Mouse (Mus musculus): ENCODE results near the gene Ttc36.

The Ttc36 gene

DNA sequence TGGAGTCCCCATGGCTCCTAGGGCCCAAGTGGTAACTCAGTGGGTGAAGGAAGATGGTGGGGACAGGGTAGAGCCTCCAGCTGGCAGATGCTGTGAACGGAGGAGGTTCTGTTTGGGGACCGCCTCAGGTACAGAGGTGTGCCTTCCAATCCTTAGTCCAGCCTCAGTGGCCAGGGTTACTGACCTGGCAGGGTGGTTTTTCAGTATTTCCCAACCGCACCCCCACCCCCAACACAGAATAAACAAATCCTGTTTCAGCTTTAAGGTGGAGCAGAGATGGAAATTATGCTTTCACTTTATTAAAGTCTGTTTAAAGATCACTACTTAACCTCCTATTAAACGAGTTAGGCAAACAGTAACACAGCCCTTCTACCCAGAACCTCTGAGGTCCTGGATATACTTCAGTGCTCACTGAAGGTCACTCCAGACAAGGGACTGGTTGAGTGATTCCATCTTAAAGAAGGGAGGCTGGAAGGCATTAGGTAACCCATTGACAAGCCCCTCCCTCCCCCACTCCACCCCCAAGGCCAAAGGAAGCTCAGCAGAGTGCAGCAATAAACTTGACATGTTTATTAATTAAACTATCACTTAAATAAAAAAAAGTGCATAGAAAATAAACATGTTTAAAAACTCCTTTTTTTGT is at the start of gene Ttc36:
Gene Ttc36, minus strand, starts transcription at position 265 of the 643 bp plus-strand sequence.
- no peak for DNase-seq (ENCODE audit: low spot score)

DNA sequence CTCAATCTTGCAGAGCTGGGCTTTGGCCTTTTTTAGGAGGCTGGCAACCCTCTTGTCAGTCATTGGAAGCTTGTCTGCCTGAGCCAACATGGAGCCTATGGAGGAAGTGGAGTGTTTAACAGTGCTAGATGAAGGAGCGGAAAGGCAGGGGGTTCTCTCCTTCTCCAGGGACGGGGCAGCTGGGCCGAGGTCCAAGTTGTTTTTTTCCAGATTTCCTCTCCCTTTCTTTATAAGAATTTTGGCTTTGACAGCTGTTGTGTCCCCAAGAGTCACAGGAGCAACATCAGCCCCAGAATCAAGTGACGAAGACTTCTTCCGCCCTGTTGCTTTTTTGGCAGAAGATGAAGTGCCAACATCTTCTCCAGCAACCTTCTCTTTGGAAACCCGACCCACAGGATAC is 44.6 kb upstream of the Ttc36 start:
- DNase-seq (ENCODE audit: low spot score): no peak

DNA sequence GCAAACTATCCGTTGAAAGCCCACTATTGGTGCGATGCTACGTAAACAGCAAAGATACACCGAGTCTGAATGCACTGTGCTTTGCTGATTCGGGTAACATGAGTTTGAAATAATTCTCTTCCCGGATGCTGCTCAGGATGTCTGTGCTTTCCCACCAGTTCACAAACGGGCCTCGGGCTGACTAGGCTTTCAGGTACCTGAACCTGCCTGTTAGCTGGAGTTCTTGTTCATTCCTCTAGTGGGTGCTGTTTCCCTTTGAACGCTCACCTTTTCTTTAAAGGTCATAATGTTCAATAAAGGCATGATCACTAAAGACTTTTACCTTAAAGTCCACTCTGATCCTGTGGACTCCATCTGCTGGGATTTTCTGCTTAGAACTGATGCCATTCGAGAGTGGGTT is 38.4 kb upstream of the Ttc36 start:
- no peak for DNase-seq (ENCODE audit: low spot score)

DNA sequence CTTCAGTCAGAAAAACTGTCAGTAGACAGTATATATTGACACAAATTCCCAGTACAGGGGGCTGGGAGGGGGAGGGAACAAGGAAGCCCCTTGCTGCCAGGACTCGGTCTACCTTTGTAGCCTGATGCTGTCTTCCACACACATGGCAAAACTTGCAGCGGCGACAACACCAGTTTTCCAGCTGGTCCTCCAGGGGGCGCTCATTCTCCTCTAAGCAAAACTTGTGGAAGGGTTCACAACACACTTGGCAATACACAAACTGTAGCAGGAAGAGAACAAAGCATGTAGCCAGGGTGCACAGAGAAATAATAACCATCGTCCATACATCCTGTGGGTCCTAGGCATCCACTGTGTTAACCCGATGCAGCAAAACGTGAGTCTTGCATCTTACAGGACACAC is 33.6 kb upstream of the Ttc36 start:
- DNase-seq (ENCODE audit: low spot score): peak; percentile 75

DNA sequence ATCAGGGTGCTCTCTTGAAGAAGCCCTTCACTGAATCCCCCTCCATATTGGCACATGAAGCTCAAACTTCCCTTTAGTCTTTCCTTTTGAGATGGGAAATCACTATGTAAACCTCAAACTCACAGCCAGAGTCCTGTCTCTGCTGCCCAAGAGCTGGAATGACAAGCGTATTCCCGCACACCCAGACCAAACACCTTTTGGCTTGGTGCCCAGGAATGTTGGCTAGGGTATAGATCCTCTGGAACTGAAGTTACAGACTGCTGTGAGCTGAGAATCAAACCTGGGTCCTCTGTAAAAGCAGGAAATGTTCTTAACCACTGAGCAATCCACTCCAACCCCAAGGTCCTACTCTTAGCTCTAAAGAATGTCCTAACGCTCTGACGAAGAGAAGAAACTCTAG is 29.5 kb upstream of the Ttc36 start:
- DNase-seq (ENCODE audit: low spot score): no peak

DNA sequence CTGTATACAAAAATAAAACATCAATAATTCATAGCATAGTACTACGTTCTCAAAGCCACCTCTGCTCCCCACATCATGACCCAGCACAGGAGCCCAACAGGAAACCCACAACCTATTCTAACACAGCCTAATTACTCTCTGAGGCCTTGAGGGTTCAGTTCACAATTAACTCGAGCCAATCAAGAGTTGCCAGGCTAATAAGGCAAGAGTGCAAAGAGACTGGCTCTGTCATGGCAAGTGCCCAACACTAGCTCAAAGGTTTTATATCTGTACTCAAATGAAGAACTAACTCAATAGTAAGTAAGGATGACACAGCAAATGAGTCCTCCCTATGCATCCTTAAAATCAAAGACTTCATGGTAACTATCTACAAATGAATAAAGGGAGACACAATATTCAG is 27.6 kb upstream of the Ttc36 start:
- DNase-seq (ENCODE audit: low spot score): no peak

DNA sequence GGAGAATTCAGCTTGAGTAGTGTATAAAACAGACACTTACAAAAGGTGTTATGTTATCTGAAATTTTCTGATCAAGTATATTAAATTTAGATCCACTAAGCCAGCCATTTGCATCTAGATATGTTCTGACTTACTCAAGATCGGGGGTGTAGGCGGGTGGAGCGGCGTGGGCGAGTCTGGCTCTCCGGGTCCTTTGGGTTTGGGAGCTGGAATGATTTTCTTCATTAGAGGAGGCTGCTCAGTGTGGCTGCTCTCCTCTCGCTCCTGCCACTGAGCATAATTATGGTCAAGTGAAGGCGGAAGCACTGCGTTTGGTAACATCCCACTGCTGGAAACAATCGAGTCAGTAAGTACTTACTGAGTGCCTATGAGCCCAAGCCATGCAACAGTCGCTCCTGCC is 26.1 kb upstream of the Ttc36 start:
- DNase-seq (ENCODE audit: low spot score): no peak

DNA sequence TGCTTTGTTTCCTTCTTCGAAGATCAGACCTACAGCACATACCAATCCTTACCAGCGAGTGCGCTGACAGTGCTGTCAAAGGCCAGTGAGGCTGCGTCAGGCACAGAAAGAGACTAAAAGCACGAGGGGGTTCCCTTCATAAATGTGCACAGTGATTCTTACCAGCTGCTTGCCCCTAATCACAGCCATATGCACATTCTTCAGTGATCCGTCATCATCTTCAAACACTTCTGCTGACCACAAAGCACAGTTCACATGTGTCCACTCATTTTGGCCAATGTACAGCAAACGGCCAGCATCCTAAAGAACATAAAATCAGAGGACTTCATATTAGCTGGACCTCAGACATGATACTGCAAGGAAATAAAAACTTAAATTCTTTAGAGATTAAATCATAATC is 23.8 kb upstream of the Ttc36 start:
- DNase-seq (ENCODE audit: low spot score): no peak

DNA sequence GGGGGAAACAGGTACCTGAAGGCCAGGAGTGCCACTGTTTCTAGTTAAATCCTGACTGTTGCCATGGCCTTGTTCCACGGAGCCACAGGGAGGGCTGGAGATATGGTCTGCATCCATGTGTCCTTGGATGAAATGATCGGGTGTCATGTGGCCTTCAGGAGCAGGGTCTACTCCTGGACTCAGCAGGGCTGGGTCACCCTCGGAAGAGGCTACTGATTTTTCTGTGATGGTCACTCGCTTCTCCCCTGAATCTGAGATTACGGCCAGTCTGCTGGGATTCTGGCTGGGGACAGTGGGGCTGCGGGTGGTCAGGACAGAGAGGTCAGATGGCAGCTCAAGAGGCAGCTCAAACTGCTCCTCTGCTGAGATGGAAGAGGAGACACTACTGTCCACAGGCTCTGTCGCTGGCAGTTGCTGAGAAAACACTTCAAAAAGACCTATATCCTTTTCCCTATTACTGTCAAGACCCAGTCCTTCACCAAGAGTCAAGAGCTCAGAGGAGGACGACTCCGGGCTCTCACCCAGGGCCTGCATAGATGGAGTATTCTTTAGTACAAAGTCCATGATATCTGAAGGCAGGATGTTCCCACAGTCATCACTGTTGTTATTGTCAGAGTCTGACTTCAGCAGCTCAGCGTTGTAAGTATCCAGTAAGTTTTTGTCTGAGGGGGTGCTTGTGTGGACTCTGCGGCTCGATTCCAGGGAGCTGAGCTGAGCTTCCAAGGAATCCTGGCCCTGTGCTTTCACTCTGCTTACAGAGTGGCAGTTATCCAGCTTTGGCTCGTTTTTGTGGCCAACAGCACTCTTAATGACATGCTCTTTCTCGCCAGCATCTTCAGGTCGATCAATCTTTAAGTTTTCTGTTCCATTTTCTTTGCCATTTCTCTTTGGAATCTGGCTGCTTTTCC is 17.3 kb upstream of the Ttc36 start:
- no peak for DNase-seq (ENCODE audit: low spot score)

DNA sequence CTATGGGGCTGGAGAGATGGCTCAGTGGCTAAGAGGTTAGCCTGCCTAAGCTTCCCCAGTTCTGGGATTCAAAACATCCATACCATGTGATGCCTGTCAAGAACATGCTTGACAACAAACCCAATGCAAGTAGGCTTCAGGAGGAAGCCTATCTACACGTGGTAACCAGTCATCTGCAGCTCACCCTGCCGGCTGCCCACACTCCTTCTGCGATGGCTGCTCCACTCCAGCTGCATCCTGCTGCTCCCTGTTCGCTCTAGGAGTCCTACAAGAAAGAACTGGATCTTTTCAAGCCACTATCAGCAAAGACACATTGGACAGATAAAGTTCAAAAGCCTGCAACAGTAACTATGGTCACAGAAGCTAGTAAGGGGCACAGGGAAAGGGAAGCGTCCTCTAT is 14.7 kb upstream of the Ttc36 start:
- DNase-seq (ENCODE audit: low spot score): no peak

DNA sequence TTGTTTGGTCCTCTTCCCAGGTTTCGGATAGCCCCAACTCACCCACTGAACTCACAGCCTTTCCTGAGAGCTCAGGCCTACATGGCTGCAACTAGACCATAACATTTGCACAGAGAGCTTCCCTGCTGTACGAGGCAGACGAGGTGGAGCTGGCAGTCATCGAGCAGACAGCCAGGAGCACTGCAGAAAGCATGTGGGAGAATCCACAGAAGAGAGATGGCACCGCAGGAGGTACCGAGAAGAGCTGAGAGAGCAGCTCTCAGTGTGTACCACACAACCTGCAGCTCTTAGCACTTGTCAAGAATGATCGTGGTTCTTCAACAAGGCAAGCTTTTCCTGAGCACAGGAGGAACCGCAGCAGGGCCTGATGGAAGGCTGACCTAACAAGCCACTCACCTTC is 11.3 kb upstream of the Ttc36 start:
- no peak for DNase-seq (ENCODE audit: low spot score)

DNA sequence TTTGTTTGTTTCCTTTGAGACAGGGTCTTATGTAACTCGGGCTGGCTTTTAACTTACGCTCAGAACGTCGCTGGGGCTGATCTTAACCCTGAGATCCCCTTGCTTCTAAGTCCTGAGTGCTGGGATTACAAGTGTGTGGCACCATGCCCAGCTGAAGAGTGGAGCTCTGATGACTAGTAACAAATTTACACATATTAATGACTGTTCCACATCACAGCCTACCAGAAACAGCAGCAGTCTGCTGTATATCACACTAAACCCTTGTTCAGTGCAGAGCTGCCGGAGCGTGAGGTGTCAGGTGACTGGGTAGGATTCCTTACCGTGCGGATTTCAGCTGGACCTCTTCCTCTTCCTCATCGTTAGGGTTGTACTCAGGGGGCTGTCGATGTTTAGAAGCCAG is 7.4 kb upstream of the Ttc36 start:
- DNase-seq (ENCODE audit: low spot score): no peak

DNA sequence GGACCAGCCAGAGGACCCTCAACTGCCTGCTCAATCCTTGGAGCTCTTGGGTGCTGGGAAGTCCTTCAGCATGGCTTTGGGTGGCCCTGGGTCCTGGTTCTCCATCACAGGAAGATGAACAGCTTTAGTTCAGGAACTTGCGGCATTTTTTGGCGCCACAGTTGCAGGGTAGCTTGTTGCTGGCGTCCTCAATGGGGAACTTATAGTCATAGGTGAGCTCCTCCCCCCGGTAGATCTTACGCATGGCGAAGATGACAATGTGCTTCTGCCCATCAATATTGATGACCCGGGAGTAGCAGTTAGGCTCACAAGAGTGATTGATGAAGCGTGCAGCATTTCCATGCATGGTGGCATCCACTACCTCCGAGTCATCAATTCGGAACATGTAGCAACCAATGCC is 4.9 kb upstream of the Ttc36 start:
- DNase-seq (ENCODE audit: low spot score): no peak

DNA sequence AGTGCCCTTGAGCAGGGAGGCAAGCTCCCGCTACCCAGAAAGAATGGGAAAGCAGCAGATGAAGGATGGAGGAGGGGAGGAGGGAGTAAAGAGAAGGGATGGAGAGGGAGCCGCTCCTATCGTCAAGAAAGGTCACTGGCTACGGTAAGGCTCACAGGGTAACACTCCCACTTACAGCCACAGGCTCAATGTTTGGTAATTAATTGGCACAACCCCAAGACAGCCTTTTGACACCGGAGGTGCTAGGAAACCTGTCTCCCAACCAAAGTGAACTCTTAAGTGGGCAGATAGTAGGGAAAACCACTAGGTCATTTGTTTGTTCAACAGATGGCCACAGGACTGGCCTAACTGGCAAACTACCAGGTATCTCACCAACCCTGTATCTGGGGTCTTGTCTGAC is 4.3 kb upstream of the Ttc36 start:
- DNase-seq (ENCODE audit: low spot score): no peak

DNA sequence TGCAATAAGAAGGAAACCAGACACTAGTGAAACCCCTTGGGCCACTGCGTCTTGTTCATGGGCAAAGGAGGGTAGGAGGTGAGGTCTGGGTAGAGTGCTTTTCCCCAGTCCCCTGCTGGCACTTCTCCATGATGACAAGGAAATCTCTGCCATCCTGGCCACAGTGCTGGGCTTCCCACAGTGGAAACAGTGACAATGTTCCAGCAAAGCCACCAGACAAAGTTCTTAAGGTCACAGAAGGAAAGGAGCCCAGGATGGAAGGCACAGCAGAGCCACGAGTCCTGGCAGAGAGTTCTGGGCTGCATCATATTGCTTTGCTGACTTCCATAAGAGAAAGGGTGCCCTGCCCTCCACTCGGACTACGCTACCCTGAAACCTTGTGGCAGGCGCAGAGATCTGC is 2.7 kb upstream of the Ttc36 start:
- DNase-seq (ENCODE audit: low spot score): no peak

DNA sequence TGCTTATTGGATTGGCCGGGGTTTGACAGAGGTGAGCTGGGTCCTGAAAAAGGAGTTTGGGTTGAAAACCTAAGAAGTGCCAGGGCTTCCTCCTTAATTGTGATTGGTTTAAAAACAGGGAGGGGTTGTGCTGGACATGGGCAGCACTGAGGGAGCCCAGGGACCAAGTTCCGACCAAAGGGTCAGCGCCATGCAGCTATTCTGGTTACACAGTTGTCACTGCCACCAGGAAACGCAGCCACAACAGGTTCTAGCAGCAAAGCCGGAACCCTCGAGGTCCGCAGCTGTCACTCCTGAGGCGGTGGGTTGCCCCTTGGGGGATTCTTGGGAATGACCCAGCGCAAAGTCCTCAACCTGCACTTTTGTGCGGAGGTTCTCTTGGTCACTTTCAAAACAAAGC is 1.8 kb upstream of the Ttc36 start:
- no peak for DNase-seq (ENCODE audit: low spot score)

DNA sequence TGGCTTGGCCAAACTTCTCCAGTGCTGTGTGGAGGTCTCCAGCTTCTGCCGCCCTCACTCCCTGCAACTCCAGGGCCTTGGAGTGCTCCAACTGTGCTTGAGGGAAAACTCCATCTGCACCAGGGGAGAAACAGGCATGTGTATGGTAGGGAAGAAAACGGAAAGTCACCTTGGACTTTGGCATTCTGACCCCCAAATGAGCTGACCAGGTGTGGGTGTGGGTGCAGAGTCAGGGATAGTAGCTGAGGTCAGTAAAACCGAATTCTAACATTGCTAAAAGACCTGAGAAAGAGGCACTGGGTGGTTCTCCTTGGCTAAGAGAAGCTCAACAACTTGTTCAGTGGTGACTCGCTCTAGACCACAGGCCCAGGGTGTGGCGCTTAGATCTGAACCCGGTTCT is 1.2 kb downstream of the Ttc36 start:
- DNase-seq (ENCODE audit: low spot score): no peak

DNA sequence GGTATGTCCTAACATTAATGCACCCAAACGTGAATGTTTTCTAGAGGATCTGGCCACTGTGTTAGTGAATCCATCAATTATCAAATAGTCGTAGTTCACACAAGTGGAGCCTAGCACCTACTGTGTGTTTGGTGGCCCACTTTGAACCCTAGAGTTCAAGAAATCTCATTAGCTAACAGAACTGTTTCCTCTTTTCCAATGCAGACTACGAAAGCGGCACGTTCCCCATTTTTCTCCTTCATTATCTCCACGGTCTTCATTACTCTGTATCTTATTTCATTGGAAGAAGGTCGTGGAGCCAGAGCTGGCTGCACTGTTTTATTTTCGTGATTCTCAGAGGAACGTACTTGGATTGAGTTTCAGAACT is 2.9 kb downstream of the Ttc36 start:
- no peak for DNase-seq (ENCODE audit: low spot score)

DNA sequence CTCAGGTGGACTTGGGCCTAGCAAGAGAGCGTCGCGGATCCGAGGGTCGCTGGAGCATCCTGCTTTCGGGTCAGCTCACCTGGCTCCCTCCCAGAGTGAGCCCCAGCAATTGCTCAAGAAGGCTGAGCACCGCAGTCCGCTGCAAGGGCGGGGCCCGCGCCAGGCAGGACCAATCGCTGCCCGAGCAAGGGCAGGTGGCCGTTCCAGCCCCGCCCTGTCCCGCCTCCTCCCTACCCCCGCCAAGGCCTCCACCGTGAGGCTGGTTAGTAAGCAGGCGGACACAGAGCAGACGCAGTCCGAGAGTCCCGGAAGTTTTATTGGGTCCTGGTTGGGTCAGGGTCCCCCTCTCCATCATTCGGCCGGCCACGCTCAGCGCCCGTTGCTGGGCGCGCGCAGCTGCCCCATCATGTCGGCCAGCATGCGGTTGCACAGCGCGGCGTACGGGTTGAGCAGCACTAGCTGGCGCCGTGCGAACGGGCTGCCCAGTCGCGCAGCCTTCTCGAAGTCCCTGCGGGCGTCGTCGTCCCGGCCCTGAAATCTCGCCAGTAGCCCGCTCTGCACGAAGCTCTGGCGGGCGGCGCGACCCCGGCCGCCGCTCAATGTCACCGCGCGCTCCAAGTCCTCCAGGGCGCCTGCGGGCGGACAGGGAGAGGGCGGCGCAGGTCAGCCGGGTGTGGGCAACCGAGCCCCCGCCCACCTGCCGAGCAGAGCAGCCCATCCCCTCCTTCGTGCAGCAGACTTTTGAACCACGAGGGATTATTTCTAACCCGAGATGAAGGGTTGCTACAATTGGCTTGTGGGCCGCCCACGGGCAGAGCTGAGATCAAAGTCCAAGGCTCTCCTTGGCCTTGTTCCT is 3.5 kb downstream of the Ttc36 start, which contains the start of gene Tmem25:
Gene Tmem25, minus strand, starts transcription at position 206 of the 856 bp plus-strand sequence.
- DNase-seq (ENCODE audit: low spot score): peak; percentile 76

DNA sequence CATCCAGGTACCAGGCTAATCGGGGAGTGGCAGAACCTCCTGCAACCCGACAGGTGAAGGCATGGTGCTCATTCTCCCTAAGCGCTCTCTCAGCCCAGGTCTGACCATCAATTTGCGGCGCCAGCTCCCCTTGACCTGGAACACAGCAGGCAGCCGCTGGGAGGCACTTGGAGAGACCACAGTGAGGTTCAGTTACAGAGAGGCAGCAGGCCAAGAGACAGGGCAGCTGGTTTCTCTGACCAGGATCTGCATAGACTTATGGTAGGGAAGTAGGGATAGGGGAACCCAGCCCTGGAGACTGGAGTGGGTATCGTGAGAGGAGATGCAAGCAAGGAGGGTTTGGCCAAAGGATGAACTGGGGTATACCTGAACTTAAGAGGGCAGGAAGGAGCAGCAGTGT is 4.6 kb downstream of the Ttc36 start:
- no peak for DNase-seq (ENCODE audit: low spot score)

DNA sequence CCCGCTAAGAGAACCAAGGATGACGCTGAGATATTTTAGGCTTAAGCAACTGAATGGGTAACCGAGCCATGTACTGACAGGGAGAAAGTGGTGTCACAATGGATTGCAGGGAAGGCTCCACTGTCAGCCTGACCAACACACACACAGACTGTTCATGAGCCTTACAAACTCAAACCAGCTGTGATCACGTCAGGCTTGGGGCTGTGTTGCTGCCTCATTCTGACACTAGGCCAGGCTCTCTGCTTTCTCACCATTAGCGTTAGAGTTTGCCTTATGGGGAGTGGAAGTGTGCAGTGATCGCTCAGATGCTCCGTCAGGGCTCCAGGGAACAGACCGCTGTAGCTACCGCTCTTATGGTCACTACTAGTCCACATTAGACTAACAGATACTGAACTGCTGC is 10.0 kb downstream of the Ttc36 start:
- no peak for DNase-seq (ENCODE audit: low spot score)

DNA sequence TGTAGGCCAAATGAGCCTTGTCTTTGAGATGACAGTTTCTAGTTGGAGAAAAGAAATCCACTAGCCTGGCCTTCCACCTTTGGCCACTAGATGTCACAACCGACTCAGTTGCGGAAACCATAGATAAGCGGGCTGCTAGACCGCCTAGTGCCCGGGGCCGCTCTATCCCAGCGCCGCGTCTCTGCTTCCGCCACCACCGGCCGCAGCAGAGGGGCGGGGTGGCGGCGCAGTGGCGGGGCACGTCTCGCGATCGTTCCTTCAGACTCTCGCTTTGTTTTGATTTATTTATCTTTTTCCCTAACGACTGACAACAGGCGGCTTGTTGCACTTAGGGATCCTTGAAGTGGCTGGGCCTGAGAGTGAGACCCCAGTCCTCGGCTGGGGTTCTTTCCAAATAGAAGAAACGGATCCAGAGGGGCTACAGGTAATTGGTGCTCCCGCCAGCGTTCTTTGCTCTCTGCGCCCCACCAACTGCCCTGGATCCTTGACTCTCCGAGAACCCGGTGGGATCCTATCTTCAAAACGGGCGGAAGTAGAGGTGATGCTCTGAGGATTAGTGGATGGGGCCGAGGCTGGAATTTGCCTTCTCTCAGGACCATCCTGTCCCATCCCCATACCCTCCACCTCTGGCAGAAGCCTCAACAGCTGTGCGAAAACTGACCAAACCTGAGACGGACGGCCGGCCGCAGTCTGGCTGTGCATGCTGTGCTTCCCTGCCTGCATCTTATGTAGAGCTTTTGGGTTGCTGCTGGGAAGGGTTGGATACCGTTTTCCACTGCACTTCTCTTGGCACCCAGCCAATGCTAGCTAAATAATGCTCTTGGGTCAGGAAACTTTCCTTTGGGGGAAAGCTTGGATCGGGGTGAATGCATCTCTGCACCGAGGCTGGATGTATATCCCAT is 29.9 kb downstream of the Ttc36 start:
- DNase-seq (ENCODE audit: low spot score): peak; percentile 85
